Mouse (Mus musculus) mouse embryonic stem cell (cell line): ENCODE measurements around the gene Uggt2.

Source experiments
- in situ Hi-C, 2 experiments: fragments of 300-500 bp; cut with MboI; formaldehyde crosslinking; loops; 1 replicate in 1 of 2; 3 replicates in 1 of 2; pipeline ENCODE4 v1.14.3; 2019 to 2020; ENCODE audit warnings: low sequenced_read_pairs in 2 of 2, low pct_unique_long_range_greater_than_20kb in 1 of 2, mixed read lengths in 1 of 2; ENCODE audit not compliant: unreplicated experiment in 1 of 2

Uggt2 gene

GRCm38 (mm10) chr14:119043765-119044164, 55.5 kb downstream of the Uggt2 start:
- in situ Hi-C loops = no loop called here

- in situ Hi-C loops = no loop called here
Observed at GRCm38 (mm10) chr14:119040253-119040652, 59.0 kb downstream of the Uggt2 start.

GRCm38 (mm10) chr14:119037755-119038154, 61.5 kb downstream of the Uggt2 start:
- in situ Hi-C loops = no loop called here

- in situ Hi-C loops = no loop called here
Observed at GRCm38 (mm10) chr14:119037076-119037683, 62.0 kb downstream of the Uggt2 start.

- in situ Hi-C loops = no loop called here
Observed at GRCm38 (mm10) chr14:119027675-119028253, 71.5 kb downstream of the Uggt2 start.

- in situ Hi-C loops = no loop called here
Observed at GRCm38 (mm10) chr14:119027130-119027529, 72.1 kb downstream of the Uggt2 start.

GRCm38 (mm10) chr14:119025889-119026288, 73.3 kb downstream of the Uggt2 start:
- in situ Hi-C loops = no loop called here

GRCm38 (mm10) chr14:119013549-119013948, 85.7 kb downstream of the Uggt2 start:
- in situ Hi-C loops = no loop called here

- in situ Hi-C loops = no loop called here
Observed at GRCm38 (mm10) chr14:119012607-119013431, 86.4 kb downstream of the Uggt2 start.

GRCm38 (mm10) chr14:119009531-119009930, 89.7 kb downstream of the Uggt2 start:
- in situ Hi-C loops = no loop called here

- in situ Hi-C loops = no loop called here
Observed at GRCm38 (mm10) chr14:119008031-119008590, 91.1 kb downstream of the Uggt2 start.

GRCm38 (mm10) chr14:119007103-119007951, 91.9 kb downstream of the Uggt2 start:
- in situ Hi-C loops = no loop called here

GRCm38 (mm10) chr14:119006441-119007102, 92.7 kb downstream of the Uggt2 start:
- in situ Hi-C loops = no loop called here

GRCm38 (mm10) chr14:119005834-119006233, 93.4 kb downstream of the Uggt2 start:
- in situ Hi-C loops = no loop called here

GRCm38 (mm10) chr14:119003320-119003719, 95.9 kb downstream of the Uggt2 start:
- in situ Hi-C loops = no loop called here

- in situ Hi-C loops = no loop called here
Observed at GRCm38 (mm10) chr14:118995226-118995925, 103.9 kb downstream of the Uggt2 start.
